Mouse (Mus musculus) midbrain, embryonic 15.5 days (tissue): ENCODE measurements around the gene Atox1. TPM values are rescaled to one million over a fixed set of nuclear protein-coding genes. Genes with fewer than 3 reads are reported as not detected.
A peak's percentile ranks its signal among the peaks of the same experiment; 100 is the strongest.
"Not testable (repeated sequence)": the region's sequence is repeated elsewhere in the genome, so short reads cannot be mapped to it uniquely, and the experiment has no call there.

ENCODE experiments used
- ATAC-seq: fragments of 200-750 bp; cut with Nextera tagmentation; replicated peaks from 2 replicates; pipeline ENCODE4 v1.8.0; 2017; ENCODE audit warnings: moderate TSS enrichment
- H3K27ac ChIP-seq: fragments of 300-500 bp; sonication (generic); 2 replicates; pipeline ENCODE4 v1.5.1; 2015; ENCODE audit warnings: mild to moderate bottlenecking, inconsistent platforms
- H3K27me3 ChIP-seq: fragments of 300-500 bp; sonication (generic); replicated peaks from 2 replicates; pipeline ENCODE4 v1.6.1; 2015; ENCODE audit warnings: inconsistent platforms
- H3K36me3 ChIP-seq: fragments of 300-500 bp; sonication (generic); replicated peaks from 2 replicates; pipeline ENCODE4 v1.6.1; 2015; ENCODE audit warnings: inconsistent platforms
- H3K4me1 ChIP-seq: fragments of 300-500 bp; sonication (generic); 2 replicates; pipeline ENCODE4 v1.6.1; 2015; ENCODE audit warnings: inconsistent platforms
- H3K4me2 ChIP-seq: fragments of 300-500 bp; sonication (generic); 2 replicates; pipeline ENCODE4 v1.6.1; 2015; ENCODE audit warnings: inconsistent platforms, mild to moderate bottlenecking, moderate library complexity
- H3K4me3 ChIP-seq: fragments of 300-500 bp; sonication (generic); 2 replicates; pipeline ENCODE4 v1.5.1; 2015; ENCODE audit warnings: mild to moderate bottlenecking, inconsistent platforms
- H3K9ac ChIP-seq: fragments of 300-500 bp; sonication (generic); 2 replicates; pipeline ENCODE4 v1.6.1; 2015; ENCODE audit warnings: mild to moderate bottlenecking, inconsistent platforms
- H3K9me3 ChIP-seq: fragments of 300-500 bp; sonication (generic); 2 replicates; pipeline ENCODE4 v1.6.1; 2016; ENCODE audit warnings: inconsistent platforms
- WGBS: fragments of 180-500 bp; shearing (Covaris S2); methylation state at CpG from one replicate; pipeline ENCODE4 v1.1.7; 2015; ENCODE audit warnings: mixed read lengths; 5-methylcytosine and 5-hydroxymethylcytosine counted together
- polyA plus RNA-seq: library from polyadenylated mRNA; unstranded; fragments of >200 nt; fragmentation: Nextera tagmentation; extraction: Ambion mirVana; gene quantifications from 2 replicates; pipeline ENCODE4 v1.2.1, GENCODE M21; 2015

Atox1 gene
- polyA plus RNA-seq, 1 experiment from 2014 or later = 225 TPM

DNA sequence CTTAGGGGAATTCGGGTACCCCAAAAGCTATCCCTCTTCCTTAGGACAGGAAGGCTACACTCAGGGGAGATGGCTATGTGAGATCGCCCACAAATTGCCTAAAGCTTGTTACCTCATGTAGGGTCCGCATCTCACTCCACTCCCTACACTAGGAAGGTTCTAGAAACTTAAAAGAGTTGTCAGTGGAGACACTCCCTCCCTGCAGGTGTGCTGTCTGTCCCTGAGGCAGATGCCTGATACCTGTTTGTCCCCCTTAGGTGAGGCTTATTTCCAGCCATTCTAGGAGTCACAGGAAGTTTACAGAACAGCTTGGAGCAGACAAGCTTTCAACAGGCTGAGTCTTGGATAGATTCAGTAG is 42.4 kb downstream of the Atox1 start:
- Histone ChIP-seq H3K27ac (peak overlapping the region; percentile 59; the same call in 1 of the 2 replicates), H3K9me3 (no peaks in the 10 kb centered on the region), H3K9ac (peak overlapping the region; percentile 20; the same call in 1 of the 2 replicates), H3K36me3 (no peaks in the 10 kb centered on the region), H3K4me2 (peak overlapping the region; percentile 48), H3K4me1 (peaks cover 29% of the 10 kb centered on the region), H3K4me3 (peak overlapping the region; percentile 23), H3K27me3 (no peaks in the 10 kb centered on the region; the same call in 1 of the 2 replicates)
- 6% methylated on average over 3 of the region's 3 CpGs for WGBS
- ATAC-seq = no peak

DNA sequence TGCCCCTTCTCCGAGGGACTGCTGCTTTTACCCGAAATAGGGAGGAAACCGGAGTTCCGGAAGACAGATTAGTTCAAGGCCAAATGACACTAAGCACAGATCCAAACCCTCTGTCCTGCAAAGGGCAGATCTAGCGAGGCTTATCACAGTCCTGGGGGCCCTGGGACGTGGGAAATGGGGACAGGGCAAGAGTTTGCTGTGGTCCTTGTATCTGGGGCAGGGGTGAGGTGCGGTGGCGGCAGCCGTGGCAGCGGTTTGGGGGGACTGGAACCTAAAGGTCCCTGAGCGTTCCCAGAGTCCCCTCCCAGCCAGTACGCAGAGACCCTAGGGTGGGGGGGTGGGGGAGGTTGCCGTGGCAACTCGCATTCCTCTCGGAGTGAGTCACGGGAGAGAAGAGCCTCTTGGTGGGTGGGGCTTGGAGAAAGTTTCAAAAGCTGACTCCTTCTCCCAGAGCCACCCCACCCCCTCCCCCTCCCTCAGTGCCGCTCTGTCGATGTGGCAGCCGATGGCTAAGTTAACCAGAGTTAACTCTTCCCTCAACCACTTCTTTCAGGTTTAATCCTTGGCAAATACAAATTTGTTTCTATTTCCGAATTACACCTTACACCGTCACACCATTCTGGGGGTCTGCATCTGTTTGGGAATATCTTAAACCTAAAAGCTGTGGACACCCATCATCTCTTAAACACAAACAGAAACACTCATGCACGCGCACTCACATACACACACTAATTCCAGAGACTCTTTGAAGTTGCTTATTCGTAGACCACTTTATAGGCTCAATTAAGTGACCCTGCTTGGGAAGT is 42.9 kb downstream of the Atox1 start:
- H3K9me3 ChIP-seq = no peaks in the 10 kb centered on the region
- no peaks in the 10 kb centered on the region; the same call in 1 of the 2 replicates for H3K27me3 ChIP-seq
- ATAC-seq = peak; percentile 71; the same call in 1 of the 2 replicates
- H3K4me3 ChIP-seq = peak overlapping the region; percentile 23
- WGBS = under 1% methylated on average over 24 of the region's 24 CpGs
- H3K4me1 ChIP-seq = peaks cover 27% of the 10 kb centered on the region
- no peaks in the 10 kb centered on the region for H3K36me3 ChIP-seq
- peak overlapping the region; percentile 20; the same call in 1 of the 2 replicates for H3K9ac ChIP-seq
- H3K27ac ChIP-seq = peak overlapping the region; percentile 59; the same call in 1 of the 2 replicates
- H3K4me2 ChIP-seq = peak overlapping the region; percentile 48

DNA sequence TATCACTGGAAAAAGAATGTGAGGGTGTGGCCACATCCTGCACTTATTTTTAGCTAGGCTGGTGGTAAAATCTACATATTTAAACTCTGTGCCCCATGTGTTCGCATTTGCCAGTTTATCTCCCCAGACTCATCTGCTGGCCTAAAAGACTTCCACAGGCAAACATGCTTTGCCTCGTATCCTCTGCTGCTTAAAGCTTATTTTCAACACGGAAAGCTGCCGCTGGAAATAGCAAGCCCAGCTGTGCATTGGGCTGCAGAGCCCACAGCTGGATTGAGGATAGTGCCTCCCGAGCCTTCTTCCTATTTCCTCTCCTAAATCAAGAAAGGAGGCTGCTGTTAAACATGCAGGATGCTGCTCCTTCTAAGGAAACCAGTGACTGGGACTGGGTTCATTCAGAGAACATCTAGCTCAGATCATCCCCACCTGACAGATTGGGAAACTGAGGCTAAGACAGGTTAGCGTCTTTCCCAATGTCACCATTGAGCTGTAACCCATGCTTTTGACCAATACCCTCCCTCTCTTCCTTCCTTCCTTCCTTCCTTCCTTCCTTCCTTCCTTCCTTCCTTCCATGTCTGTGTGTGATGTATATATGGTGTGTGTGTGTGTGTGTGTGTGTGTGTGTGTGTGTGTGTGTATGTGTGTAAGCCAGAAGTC is 44.3 kb downstream of the Atox1 start:
- WGBS = 69% methylated on average over 6 of the region's 6 CpGs
- no peak overlapping the region for H3K4me2 ChIP-seq
- H3K27me3 ChIP-seq = no peaks in the 10 kb centered on the region; the same call in 1 of the 2 replicates
- no peak overlapping the region for H3K27ac ChIP-seq
- no peak overlapping the region for H3K4me3 ChIP-seq
- H3K9me3 ChIP-seq = no peaks in the 10 kb centered on the region
- ATAC-seq = no peak
- no peaks in the 10 kb centered on the region for H3K36me3 ChIP-seq
- no peak overlapping the region for H3K9ac ChIP-seq
- peaks cover 27% of the 10 kb centered on the region for H3K4me1 ChIP-seq

DNA sequence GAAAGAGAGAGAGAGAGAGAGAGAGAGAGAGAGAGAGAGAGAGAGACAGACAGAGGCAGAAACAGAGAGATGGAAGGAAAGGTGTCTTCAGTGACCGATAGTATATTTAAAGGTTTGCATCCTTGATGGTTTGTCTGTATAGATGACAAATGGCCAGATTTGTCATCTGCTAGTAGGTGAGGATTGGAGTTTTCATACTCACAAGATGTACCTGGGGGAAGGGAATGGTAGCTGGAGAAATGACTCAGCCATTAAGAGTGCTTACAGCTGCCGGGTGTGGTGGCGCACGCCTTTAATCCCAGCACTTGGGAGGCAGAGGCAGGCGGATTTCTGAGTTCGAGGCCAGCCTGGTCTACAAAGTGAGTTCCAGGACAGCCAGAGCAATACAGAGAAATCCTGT is 45.3 kb downstream of the Atox1 start:
- not testable (repeated sequence) for H3K27ac ChIP-seq, H3K4me3 ChIP-seq, H3K9ac ChIP-seq, ATAC-seq, H3K4me2 ChIP-seq, H3K27me3 ChIP-seq, H3K9me3 ChIP-seq, H3K36me3 ChIP-seq
- peaks cover 27% of the 10 kb centered on the region for H3K4me1 ChIP-seq
- WGBS = 94% methylated on average over 6 of the region's 6 CpGs

DNA sequence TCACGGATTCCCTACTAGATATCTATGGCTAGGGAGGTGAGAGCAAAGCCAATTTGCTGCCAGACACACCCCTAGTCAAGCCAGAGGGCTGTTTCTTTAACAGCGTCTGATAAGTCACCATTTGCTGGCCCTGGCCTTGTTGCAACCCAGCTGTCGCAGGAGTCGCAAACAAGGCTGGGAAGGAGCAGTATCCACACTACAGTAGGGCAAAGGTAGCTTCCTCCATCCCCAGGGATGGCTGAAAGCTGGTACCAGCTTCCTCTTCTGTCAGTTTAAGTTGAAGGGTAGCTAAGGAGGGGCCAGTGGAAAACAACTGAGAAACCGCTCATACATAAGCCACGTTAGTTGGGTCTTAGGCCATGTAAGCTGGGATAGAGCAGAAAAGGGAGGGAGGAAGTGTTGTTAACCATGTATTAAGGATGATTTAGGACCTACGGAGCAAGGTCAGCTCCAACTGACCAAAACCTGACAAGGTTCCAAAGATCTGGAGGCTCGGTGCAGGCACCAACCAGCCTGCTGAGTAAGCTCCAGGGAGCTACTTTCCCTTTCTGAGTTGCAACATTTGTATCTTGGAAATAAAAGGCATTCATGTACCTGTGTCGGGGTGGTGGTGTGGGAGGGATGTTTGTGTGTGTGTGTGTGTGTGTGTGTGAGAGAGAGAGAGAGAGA is 45.9 kb downstream of the Atox1 start:
- WGBS = 75% methylated on average over 9 of the region's 9 CpGs
- no peak for ATAC-seq
- Histone ChIP-seq H3K4me1 (peaks cover 24% of the 10 kb centered on the region), H3K36me3 (no peaks in the 10 kb centered on the region), H3K27ac (no peak overlapping the region), H3K27me3 (no peaks in the 10 kb centered on the region; the same call in 1 of the 2 replicates), H3K4me2 (no peak overlapping the region), H3K9me3 (no peaks in the 10 kb centered on the region), H3K9ac (no peak overlapping the region), H3K4me3 (no peak overlapping the region)

DNA sequence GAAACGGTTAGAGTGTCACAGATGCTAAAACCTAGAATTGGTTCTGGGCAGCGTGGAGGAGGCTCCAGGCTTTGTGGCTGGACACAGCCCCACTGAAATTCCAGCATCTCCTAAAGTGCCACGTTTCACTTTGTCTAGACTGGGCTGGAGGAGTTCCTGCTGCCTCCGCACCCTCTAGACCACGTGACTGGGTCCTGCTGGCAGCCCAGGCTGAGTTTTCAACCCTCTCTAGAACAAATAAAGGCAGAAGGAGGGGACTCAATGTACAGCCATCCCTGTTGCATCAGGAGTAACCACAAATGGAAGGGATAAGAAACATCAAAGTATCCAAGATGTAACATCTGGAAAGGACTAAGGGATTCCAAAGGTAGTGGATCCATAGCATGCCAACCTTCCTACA is 46.7 kb downstream of the Atox1 start:
- Histone ChIP-seq H3K4me1 (peaks cover 15% of the 10 kb centered on the region), H3K4me3 (no peak overlapping the region), H3K4me2 (no peak overlapping the region), H3K9me3 (no peaks in the 10 kb centered on the region), H3K27ac (no peak overlapping the region), H3K27me3 (no peaks in the 10 kb centered on the region; the same call in 1 of the 2 replicates), H3K36me3 (no peaks in the 10 kb centered on the region), H3K9ac (no peak overlapping the region)
- ATAC-seq = no peak
- 68% methylated on average over 5 of the region's 5 CpGs for WGBS

DNA sequence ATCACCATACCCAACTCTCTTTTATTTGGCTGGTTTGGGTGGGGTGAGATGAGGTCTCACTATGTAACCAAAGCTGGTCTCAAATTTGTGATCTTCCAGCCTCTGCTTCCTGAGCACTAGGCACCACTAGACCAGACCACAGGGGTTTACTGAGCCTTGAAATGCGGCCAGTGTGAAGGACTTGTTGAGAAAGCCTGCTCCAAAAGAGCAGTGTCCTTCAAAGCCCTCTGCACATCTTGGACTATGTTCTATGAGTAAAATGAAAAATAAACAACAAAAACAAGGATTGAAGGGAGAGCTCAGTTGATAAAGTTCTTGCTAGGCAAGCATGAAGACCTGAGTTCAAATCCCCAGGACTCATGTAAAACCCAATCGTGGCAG is 47.6 kb downstream of the Atox1 start:
- no peaks in the 10 kb centered on the region for H3K36me3 ChIP-seq
- H3K4me3 ChIP-seq = no peak overlapping the region
- peaks cover 6% of the 10 kb centered on the region for H3K4me1 ChIP-seq
- H3K4me2 ChIP-seq = no peak overlapping the region
- no peaks in the 10 kb centered on the region; the same call in 1 of the 2 replicates for H3K27me3 ChIP-seq
- H3K9ac ChIP-seq = no peak overlapping the region
- ATAC-seq = no peak
- H3K27ac ChIP-seq = no peak overlapping the region
- WGBS = 93% methylated on average over 2 of the region's 2 CpGs
- H3K9me3 ChIP-seq = no peaks in the 10 kb centered on the region

DNA sequence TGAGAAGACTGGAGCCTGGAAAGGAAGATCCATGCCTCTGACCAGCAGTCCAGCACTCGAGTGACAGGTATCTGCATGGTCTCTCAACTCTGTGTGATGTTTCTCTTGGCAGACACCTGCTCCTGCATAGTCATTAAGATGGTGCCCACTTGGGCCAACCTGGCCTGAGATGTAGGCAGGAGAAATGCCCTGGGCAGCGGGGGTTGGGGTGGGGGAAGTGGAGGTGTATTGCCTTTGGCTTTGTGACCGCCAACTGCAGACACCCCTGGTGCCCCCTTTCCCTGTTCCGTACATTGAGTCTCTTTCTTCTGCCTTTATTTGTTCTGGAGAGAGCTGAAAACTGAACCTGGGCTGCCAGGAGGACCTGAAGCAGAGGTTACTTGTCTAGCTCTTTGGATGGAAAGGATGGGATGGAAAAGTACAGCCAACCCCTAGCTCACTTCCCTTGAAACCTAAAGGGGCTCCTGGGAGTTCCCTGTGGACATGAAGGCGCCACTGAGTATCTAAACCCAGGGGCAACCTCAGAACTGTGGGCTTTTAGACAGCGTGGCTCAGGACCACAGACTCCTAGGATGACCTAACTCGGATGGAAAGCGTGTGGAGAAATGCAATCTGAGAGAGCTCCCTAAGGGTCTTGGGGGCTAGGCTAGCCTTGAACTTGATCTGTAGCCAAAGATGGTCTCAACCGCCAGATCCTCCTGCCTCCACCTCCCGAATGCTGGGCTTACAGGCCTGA is 48.2 kb downstream of the Atox1 start:
- Histone ChIP-seq H3K36me3 (no peaks in the 10 kb centered on the region), H3K4me1 (peaks cover under 1% of the 10 kb centered on the region), H3K27ac (no peak overlapping the region), H3K4me3 (no peak overlapping the region), H3K4me2 (no peak overlapping the region), H3K9me3 (no peaks in the 10 kb centered on the region), H3K9ac (no peak overlapping the region), H3K27me3 (no peaks in the 10 kb centered on the region)
- no peak for ATAC-seq
- 92% methylated on average over 10 of the region's 10 CpGs for WGBS

DNA sequence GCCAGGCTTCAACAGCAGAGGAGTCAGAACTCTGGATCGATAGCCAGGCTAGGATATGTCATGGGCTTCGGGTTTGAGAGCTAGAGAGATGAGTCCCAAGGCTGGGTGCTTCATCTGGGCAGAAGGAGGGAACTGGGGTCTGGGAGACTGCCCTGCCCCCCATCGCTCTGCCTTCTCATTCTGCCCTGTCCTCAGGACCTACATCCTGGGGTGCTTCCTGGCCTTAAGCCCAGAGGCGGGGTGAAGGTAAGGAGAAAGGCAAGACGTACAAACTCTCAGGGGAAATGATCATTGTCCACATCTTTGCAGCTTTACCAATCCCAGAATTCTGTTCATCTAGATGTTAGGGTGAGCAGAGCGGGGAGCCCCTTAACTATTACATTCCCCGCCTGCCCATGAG is 49.0 kb downstream of the Atox1 start:
- no peaks in the 10 kb centered on the region for H3K4me1 ChIP-seq
- H3K9me3 ChIP-seq = no peaks in the 10 kb centered on the region
- H3K4me3 ChIP-seq = no peak overlapping the region
- H3K4me2 ChIP-seq = no peak overlapping the region
- ATAC-seq = no peak
- no peak overlapping the region for H3K9ac ChIP-seq
- no peaks in the 10 kb centered on the region for H3K36me3 ChIP-seq
- no peaks in the 10 kb centered on the region for H3K27me3 ChIP-seq
- 93% methylated on average over 7 of the region's 7 CpGs for WGBS
- H3K27ac ChIP-seq = no peak overlapping the region

DNA sequence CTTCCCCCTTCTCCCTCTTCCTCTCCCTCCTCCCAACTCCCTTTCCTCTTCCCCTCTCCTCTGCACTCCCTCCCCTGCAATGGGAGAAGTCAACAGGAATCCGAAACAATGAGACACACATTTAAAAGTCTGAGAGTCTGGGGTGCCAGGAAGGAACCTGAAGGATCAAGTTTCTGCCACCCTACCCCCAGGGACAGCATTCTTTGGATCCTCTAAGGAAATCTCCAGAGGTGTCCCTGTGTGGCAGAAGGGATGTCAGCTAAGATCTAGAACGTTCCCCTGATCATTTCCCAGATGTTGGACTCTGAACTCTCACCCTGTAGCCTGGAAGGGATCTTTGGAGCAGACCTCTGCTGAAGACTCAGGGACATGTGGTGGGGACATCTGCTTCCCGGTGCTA is 50.5 kb downstream of the Atox1 start:
- WGBS = 78% methylated on average over 3 of the region's 3 CpGs
- H3K27me3 ChIP-seq = no peaks in the 10 kb centered on the region
- H3K4me3 ChIP-seq = no peak overlapping the region
- H3K36me3 ChIP-seq = no peaks in the 10 kb centered on the region
- no peak overlapping the region for H3K4me2 ChIP-seq
- ATAC-seq = no peak
- no peaks in the 10 kb centered on the region for H3K9me3 ChIP-seq
- no peak overlapping the region for H3K9ac ChIP-seq
- H3K4me1 ChIP-seq = no peaks in the 10 kb centered on the region
- H3K27ac ChIP-seq = no peak overlapping the region

DNA sequence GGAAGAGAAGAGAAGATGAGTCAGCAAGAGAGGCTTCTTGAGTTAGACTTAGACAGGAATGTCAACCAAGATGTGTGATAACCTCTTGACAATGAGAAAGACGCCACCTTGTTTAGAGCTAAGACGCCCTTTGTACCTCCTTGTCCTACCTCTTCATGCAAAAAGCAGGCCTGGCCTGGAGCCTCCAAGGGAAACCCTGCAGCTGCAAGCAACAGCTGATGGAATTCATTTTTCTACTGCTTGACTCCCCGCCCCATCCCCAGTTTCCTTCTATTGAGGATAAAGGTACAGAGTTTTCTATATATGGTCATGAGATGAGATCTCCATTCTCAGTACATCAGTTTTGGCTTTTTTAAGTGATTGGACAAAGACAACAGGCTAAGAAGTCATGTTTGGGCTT is 51.0 kb downstream of the Atox1 start:
- H3K4me3 ChIP-seq = no peak overlapping the region
- H3K4me1 ChIP-seq = no peaks in the 10 kb centered on the region
- H3K36me3 ChIP-seq = no peaks in the 10 kb centered on the region
- no peaks in the 10 kb centered on the region for H3K27me3 ChIP-seq
- ATAC-seq = no peak
- H3K27ac ChIP-seq = no peak overlapping the region
- no peaks in the 10 kb centered on the region for H3K9me3 ChIP-seq
- 89% methylated on average over 3 of the region's 3 CpGs for WGBS
- no peak overlapping the region for H3K4me2 ChIP-seq
- H3K9ac ChIP-seq = no peak overlapping the region

DNA sequence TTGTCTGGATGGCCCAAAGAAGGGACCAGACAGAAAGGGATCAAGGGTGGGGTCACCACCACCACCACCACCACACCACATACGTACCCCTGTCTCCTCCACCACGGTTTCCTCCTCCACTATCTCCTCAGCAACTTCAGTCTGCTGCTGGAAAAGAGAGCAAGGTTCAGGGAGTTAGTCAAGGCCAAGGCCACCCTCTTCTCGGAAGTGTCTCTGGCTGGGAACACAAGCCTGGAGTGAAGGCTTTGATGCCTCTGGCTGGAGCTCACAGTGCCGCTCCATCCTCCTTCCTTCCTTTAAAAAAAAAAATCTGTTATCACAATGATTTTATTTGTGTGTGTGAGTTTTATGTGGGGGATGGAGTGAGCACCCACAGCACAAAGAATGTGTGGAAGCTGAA is 53.9 kb downstream of the Atox1 start:
- no peaks in the 10 kb centered on the region for H3K36me3 ChIP-seq
- H3K27ac ChIP-seq = no peak overlapping the region
- WGBS = 96% methylated on average over 4 of the region's 4 CpGs
- H3K4me2 ChIP-seq = no peak overlapping the region
- no peak overlapping the region for H3K4me3 ChIP-seq
- H3K27me3 ChIP-seq = no peaks in the 10 kb centered on the region
- no peaks in the 10 kb centered on the region for H3K4me1 ChIP-seq
- no peaks in the 10 kb centered on the region for H3K9me3 ChIP-seq
- no peak for ATAC-seq
- no peak overlapping the region for H3K9ac ChIP-seq
